Mouse (Mus musculus): Measurements from ENCODE around the gene Tbrg4. TPM values are rescaled to one million over a fixed set of nuclear protein-coding genes. Genes with fewer than 3 reads are reported as not detected.

The Tbrg4 gene
- polyA plus RNA-seq, 1 experiment from 2014 or later: 40.0 TPM

DNA sequence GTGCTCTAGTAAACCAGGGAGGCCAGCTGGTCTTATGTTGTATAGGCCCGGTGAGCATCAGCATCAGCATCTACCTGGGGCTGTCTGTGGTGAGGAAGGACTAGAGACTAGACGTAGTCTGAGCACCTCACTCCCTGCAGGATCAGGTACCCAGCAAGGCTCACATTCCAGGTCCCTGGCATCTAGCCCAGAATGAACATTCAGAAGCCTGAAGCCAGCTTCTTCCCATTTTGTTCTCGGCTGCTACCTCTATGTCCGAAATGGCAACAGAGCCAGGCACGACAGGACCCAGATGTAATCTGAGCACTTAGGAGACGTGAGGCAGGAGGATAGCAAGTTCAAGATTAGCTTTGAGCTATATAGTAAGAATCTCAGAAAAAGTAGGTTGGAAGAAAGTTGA lies 31.0 kb downstream of the Tbrg4 start:
- Histone ChIP-seq H3K27me3 (ENCODE audit: control insufficient read depth, insufficient read depth, low read length) (no peaks in the 10 kb centered on the region), H3K36me3 (ENCODE audit: control insufficient read depth, insufficient read depth, low read length) (peaks cover 30% of the 10 kb centered on the region), H3K27ac (replicated peaks; ENCODE audit: low read depth, low read length) (no peak overlapping the region), H3K4me2 (ENCODE audit: low read depth, severe bottlenecking) (no peak overlapping the region), H3K9me3 (ENCODE audit: control insufficient read depth, low read length) (no peaks in the 10 kb centered on the region), H3K4me3 (ENCODE audit: low read depth, low read length) (no peak overlapping the region), H3K4me1 (ENCODE audit: control insufficient read depth, insufficient read depth, low read length) (peaks cover 3% of the 10 kb centered on the region), H3K9ac (ENCODE audit: low read length) (no peak overlapping the region)
- DNase-seq (ENCODE audit: low spot score): no peak
- ATAC-seq (ENCODE audit: insufficient number of reproducible peaks, low FRiP score, low TSS enrichment, low read depth): no peak
- 89% methylated on average over 6 of the region's 6 CpGs for WGBS

DNA sequence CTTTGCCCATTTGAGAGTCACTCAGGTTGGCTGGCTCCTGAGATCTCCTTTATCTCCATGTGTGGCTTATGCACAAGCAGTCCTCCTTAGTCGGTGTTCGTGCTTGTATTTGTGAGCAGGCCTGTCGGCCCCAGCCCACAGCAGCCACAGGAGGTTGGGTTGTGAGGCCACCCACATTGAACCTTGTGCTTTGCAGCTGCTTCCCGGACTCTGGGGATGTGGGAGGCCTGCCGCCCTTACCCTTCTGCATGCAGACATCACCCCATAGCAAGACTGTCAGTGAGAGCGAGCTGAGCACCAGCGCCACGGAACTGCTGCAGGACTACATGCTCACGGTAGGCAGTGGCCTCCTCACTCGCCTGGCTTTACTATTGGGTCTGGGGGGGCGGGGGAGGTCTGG lies 32.5 kb downstream of the Tbrg4 start:
- H3K27me3 ChIP-seq (ENCODE audit: control insufficient read depth, insufficient read depth, low read length): no peaks in the 10 kb centered on the region
- no peaks in the 10 kb centered on the region for H3K9me3 ChIP-seq (ENCODE audit: control insufficient read depth, low read length)
- WGBS: 76% methylated on average over 11 of the region's 11 CpGs
- H3K4me3 ChIP-seq (ENCODE audit: low read depth, low read length): no peak overlapping the region
- DNase-seq (ENCODE audit: low spot score) (no peak), ATAC-seq (ENCODE audit: insufficient number of reproducible peaks, low FRiP score, low TSS enrichment, low read depth) (no peak)
- no peak overlapping the region for H3K27ac ChIP-seq (replicated peaks; ENCODE audit: low read depth, low read length)
- H3K4me1 ChIP-seq (ENCODE audit: control insufficient read depth, insufficient read depth, low read length): no peaks in the 10 kb centered on the region
- peaks cover 34% of the 10 kb centered on the region for H3K36me3 ChIP-seq (ENCODE audit: control insufficient read depth, insufficient read depth, low read length)
- no peak overlapping the region for H3K4me2 ChIP-seq (ENCODE audit: low read depth, severe bottlenecking)
- no peak overlapping the region for H3K9ac ChIP-seq (ENCODE audit: low read length)

DNA sequence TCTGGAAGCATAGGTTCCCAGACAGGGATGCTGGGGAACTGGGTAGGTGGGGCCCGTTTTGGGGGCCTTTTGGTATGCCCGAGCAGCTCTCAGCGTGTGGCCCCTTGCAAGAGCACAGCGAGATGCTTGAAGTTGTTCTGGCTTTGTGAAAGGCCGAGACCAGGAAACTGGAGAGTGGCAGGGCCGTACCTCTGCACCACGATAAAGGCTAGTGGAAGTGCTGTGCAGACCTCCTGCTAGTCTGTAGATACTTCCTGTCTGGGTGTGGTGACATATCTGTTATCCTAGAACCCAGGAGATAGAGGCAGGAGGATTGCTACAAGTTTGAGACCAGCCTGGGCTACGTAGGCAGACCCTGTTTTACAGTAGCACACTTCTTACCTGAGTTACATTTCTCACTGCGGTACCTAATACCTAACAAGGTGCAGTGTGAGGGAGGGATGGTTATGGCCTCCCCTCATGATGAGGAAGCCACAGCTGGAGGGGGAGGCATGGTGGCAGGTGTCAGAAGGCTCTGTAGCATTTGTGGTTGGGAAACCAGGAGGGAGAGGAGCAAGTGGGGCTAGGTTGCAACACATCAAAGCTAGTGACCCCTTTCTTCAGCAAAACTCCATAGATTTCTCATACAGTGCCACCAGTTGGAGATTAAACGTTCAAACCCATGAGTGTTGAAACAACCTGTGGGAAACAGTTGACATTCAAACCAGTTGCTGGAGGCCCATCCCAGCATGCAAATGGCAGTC lies 34.8 kb downstream of the Tbrg4 start:
- no peak overlapping the region for H3K4me2 ChIP-seq (ENCODE audit: low read depth, severe bottlenecking)
- whole genome bisulfite sequencing: 92% methylated on average over 10 of the region's 10 CpGs
- H3K4me1 ChIP-seq (ENCODE audit: control insufficient read depth, insufficient read depth, low read length): no peaks in the 10 kb centered on the region
- peaks cover 21% of the 10 kb centered on the region for H3K36me3 ChIP-seq (ENCODE audit: control insufficient read depth, insufficient read depth, low read length)
- H3K27me3 ChIP-seq (ENCODE audit: control insufficient read depth, insufficient read depth, low read length): no peaks in the 10 kb centered on the region
- ATAC-seq (ENCODE audit: insufficient number of reproducible peaks, low FRiP score, low TSS enrichment, low read depth) (no peak), DNase-seq (ENCODE audit: low spot score) (no peak)
- no peaks in the 10 kb centered on the region for H3K9me3 ChIP-seq (ENCODE audit: control insufficient read depth, low read length)
- H3K9ac ChIP-seq (ENCODE audit: low read length): no peak overlapping the region
- no peak overlapping the region for H3K27ac ChIP-seq (replicated peaks; ENCODE audit: low read depth, low read length)
- H3K4me3 ChIP-seq (ENCODE audit: low read depth, low read length): no peak overlapping the region

DNA sequence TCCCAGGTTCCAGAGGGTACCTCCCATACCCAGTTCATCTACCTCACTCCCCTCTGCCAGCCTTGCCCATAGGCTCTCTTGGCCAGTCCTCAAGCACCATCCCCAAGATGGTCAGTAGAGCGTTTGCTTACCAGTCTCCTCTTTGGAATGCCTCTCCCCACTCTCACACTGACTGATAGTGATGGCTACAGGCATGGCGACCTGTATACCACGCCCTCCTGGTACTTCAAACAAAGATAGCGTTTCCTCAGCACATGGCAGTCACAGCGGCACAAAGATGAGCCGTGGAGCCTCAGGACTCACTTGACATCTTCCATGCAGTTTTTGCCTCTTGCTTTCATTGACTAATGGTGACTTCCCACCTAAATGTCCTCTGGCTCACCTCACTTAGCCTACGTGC lies 36.0 kb downstream of the Tbrg4 start:
- ATAC-seq (ENCODE audit: insufficient number of reproducible peaks, low FRiP score, low TSS enrichment, low read depth) (no peak), DNase-seq (ENCODE audit: low spot score) (no peak)
- Histone ChIP-seq H3K4me2 (ENCODE audit: low read depth, severe bottlenecking) (no peak overlapping the region), H3K9ac (ENCODE audit: low read length) (no peak overlapping the region), H3K27ac (replicated peaks; ENCODE audit: low read depth, low read length) (no peak overlapping the region), H3K9me3 (ENCODE audit: control insufficient read depth, low read length) (no peaks in the 10 kb centered on the region), H3K4me3 (ENCODE audit: low read depth, low read length) (no peak overlapping the region), H3K27me3 (ENCODE audit: control insufficient read depth, insufficient read depth, low read length) (no peaks in the 10 kb centered on the region), H3K36me3 (ENCODE audit: control insufficient read depth, insufficient read depth, low read length) (peaks cover 24% of the 10 kb centered on the region), H3K4me1 (ENCODE audit: control insufficient read depth, insufficient read depth, low read length) (no peaks in the 10 kb centered on the region)
- WGBS: 87% methylated on average over 7 of the region's 7 CpGs

DNA sequence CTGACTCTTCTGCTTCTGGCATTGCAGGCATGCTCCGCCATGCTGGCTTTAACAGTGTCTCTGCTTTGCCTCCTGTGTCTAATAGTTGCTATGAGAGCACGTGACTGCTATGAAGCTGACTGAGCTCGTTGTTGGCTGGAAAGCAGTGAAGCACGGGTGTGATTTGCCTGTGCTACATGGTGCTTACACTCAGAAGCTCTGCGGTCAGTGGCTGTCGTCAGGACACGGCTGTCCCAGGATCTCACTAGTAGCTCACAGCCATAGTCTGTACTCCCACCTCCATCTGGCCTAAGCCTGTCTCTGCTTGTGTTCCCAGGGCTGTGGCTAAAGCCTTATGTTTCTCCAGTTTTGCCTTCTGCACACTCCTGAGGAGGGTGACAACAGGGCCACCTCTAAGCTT lies 37.6 kb downstream of the Tbrg4 start:
- WGBS: 91% methylated on average over 7 of the region's 7 CpGs
- ATAC-seq (ENCODE audit: insufficient number of reproducible peaks, low FRiP score, low TSS enrichment, low read depth) (no peak), DNase-seq (ENCODE audit: low spot score) (no peak)
- no peak overlapping the region for H3K4me2 ChIP-seq (ENCODE audit: low read depth, severe bottlenecking)
- no peaks in the 10 kb centered on the region for H3K9me3 ChIP-seq (ENCODE audit: control insufficient read depth, low read length)
- H3K4me3 ChIP-seq (ENCODE audit: low read depth, low read length): no peak overlapping the region
- no peaks in the 10 kb centered on the region for H3K4me1 ChIP-seq (ENCODE audit: control insufficient read depth, insufficient read depth, low read length)
- H3K27ac ChIP-seq (replicated peaks; ENCODE audit: low read depth, low read length): no peak overlapping the region
- peaks cover 23% of the 10 kb centered on the region for H3K36me3 ChIP-seq (ENCODE audit: control insufficient read depth, insufficient read depth, low read length)
- H3K27me3 ChIP-seq (ENCODE audit: control insufficient read depth, insufficient read depth, low read length): no peaks in the 10 kb centered on the region
- H3K9ac ChIP-seq (ENCODE audit: low read length): no peak overlapping the region

DNA sequence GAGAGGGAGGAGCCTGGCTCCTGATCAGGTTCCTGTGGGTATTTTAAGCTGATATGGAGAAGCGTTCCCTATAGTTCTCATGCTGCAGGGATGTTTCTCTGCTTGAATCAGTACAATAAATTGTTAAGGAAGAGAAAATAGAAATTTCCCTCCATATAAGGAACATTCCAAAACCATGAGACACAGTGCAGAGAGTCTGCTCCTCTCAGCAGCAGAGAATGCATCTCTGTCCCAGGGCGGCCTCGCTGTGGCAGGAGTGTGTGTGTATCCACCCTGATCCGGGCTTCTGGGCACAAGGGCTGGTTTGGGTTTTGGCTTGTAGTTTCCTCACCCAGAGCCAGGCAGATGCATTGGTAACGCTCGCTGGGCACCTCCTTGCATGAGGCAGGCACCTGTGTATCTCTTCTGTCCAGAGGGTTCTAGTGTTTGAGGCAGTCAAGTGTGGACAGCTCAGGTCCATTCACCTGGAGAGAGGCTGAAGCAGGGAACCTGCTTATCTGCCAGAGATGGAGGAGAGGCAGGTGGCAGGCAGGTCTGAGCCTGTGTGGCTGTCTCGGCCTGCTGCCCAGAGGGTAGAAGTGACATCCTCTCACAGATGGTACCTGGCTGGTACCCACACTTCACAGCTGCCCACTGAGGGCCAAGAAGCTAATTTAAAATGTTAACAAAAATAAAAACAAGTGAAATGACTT lies 38.5 kb downstream of the Tbrg4 start:
- Histone ChIP-seq H3K4me1 (ENCODE audit: control insufficient read depth, insufficient read depth, low read length) (no peaks in the 10 kb centered on the region), H3K9me3 (ENCODE audit: control insufficient read depth, low read length) (no peaks in the 10 kb centered on the region), H3K9ac (ENCODE audit: low read length) (no peak overlapping the region), H3K27me3 (ENCODE audit: control insufficient read depth, insufficient read depth, low read length) (no peaks in the 10 kb centered on the region), H3K27ac (replicated peaks; ENCODE audit: low read depth, low read length) (no peak overlapping the region), H3K4me3 (ENCODE audit: low read depth, low read length) (no peak overlapping the region), H3K36me3 (ENCODE audit: control insufficient read depth, insufficient read depth, low read length) (peaks cover 22% of the 10 kb centered on the region), H3K4me2 (ENCODE audit: low read depth, severe bottlenecking) (no peak overlapping the region)
- WGBS: 91% methylated on average over 7 of the region's 7 CpGs
- DNase-seq (ENCODE audit: low spot score): no peak
- no peak for ATAC-seq (ENCODE audit: insufficient number of reproducible peaks, low FRiP score, low TSS enrichment, low read depth)

DNA sequence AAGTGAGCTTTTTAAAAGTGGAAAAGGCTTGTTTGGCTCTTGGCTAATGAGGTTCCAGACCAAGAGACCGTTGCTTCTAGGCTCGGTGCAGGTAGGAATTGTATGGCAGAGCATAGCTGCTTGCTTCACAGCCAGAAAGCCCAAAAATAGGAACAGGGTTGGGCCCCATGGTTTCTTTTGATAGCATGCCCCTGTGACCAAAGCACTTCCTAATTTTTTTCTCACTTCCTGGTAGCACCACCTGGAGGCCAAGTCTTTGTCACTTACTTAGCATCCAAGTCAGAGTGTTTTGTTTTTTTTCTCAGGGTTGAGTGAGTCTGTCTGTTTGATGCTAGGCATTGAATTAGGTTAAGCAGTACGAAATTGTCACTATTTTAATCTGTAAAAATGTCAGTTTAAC lies 39.2 kb downstream of the Tbrg4 start:
- no peak overlapping the region for H3K4me3 ChIP-seq (ENCODE audit: low read depth, low read length)
- no peaks in the 10 kb centered on the region for H3K27me3 ChIP-seq (ENCODE audit: control insufficient read depth, insufficient read depth, low read length)
- H3K4me2 ChIP-seq (ENCODE audit: low read depth, severe bottlenecking): no peak overlapping the region
- H3K9me3 ChIP-seq (ENCODE audit: control insufficient read depth, low read length): no peaks in the 10 kb centered on the region
- 86% methylated on average over 3 of the region's 3 CpGs for WGBS
- no peaks in the 10 kb centered on the region for H3K4me1 ChIP-seq (ENCODE audit: control insufficient read depth, insufficient read depth, low read length)
- H3K27ac ChIP-seq (replicated peaks; ENCODE audit: low read depth, low read length): no peak overlapping the region
- ATAC-seq (ENCODE audit: insufficient number of reproducible peaks, low FRiP score, low TSS enrichment, low read depth): no peak
- DNase-seq (ENCODE audit: low spot score): no peak
- no peak overlapping the region for H3K9ac ChIP-seq (ENCODE audit: low read length)
- H3K36me3 ChIP-seq (ENCODE audit: control insufficient read depth, insufficient read depth, low read length): peaks cover 20% of the 10 kb centered on the region

DNA sequence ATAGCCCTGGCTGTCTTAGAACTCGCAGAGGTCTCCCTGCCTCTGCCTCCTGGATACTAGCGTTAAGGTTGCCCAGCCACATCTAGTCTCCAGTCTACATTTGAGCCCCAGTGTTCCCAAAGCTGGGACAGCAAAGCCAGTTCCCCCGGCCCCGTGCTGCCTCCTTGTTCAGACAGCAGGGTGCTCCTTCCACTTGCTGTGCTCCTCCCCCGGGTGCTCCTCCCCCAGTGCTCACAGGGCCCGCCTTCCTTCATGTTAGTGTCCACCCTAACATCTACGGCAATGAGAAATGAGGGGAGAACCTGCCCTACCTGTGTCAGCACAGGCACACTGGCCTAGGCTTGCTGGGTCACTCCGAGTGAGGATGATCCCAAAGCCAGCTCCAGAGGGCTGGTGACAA lies 40.1 kb downstream of the Tbrg4 start:
- no peak overlapping the region for H3K9ac ChIP-seq (ENCODE audit: low read length)
- H3K27me3 ChIP-seq (ENCODE audit: control insufficient read depth, insufficient read depth, low read length): no peaks in the 10 kb centered on the region
- H3K36me3 ChIP-seq (ENCODE audit: control insufficient read depth, insufficient read depth, low read length): peaks cover 15% of the 10 kb centered on the region
- 94% methylated on average over 8 of the region's 8 CpGs for WGBS
- no peak for DNase-seq (ENCODE audit: low spot score)
- H3K27ac ChIP-seq (replicated peaks; ENCODE audit: low read depth, low read length): no peak overlapping the region
- no peaks in the 10 kb centered on the region for H3K9me3 ChIP-seq (ENCODE audit: control insufficient read depth, low read length)
- H3K4me1 ChIP-seq (ENCODE audit: control insufficient read depth, insufficient read depth, low read length): no peaks in the 10 kb centered on the region
- no peak for ATAC-seq (ENCODE audit: insufficient number of reproducible peaks, low FRiP score, low TSS enrichment, low read depth)
- H3K4me2 ChIP-seq (ENCODE audit: low read depth, severe bottlenecking): no peak overlapping the region
- H3K4me3 ChIP-seq (ENCODE audit: low read depth, low read length): no peak overlapping the region

All from limb, embryonic 11.5 days (tissue).